Mouse (Mus musculus): ENCODE results near the gene Vmn1r174. TPM values are rescaled to one million over a fixed set of nuclear protein-coding genes. Genes with fewer than 3 reads are reported as not detected.
"Not testable (repeated sequence)": the region's sequence is repeated elsewhere in the genome, so short reads cannot be mapped to it uniquely, and the experiment has no call there.

Gene Vmn1r174
- polyA plus RNA-seq (2015; fragmentation: Nextera tagmentation; extraction: Ambion mirVana), result not detected in 2 replicates

GRCm38 (mm10) chr7:23751970-23752369, at the start of gene Vmn1r174:
Gene Vmn1r174, plus strand, starts transcription at chr7:23752270.
- DNase-seq; H3K4me1 ChIP-seq (ENCODE audit: insufficient read depth); ATAC-seq; H3K9me3 ChIP-seq (ENCODE audit: low read length); H3K4me3 ChIP-seq (ENCODE audit: low read depth, low read length); H3K27me3 ChIP-seq (ENCODE audit: insufficient read depth, low read length); H3K4me2 ChIP-seq (ENCODE audit: low read depth, low read length); H3K36me3 ChIP-seq (replicated peaks; ENCODE audit: insufficient read depth, low read length); H3K9ac ChIP-seq (replicated peaks); H3K27ac ChIP-seq (ENCODE audit: low read depth): not testable (repeated sequence)
- 40% methylated on average over 1 of the region's 1 CpGs for WGBS (ENCODE audit: insufficient replicate concordance)

- Histone ChIP-seq H3K4me1 (ENCODE audit: insufficient read depth) (no peaks in the 10 kb centered on the region), H3K27me3 (ENCODE audit: insufficient read depth, low read length) (no peaks in the 10 kb centered on the region), H3K9me3 (ENCODE audit: low read length) (no peaks in the 10 kb centered on the region), H3K4me2 (ENCODE audit: low read depth, low read length) (no peak overlapping the region), H3K4me3 (ENCODE audit: low read depth, low read length) (no peak overlapping the region), H3K27ac (ENCODE audit: low read depth) (no peak overlapping the region), H3K9ac (replicated peaks) (no peak overlapping the region), H3K36me3 (replicated peaks; ENCODE audit: insufficient read depth, low read length) (no peaks in the 10 kb centered on the region)
- WGBS (ENCODE audit: insufficient replicate concordance), result 77% methylated on average over 6 of the region's 6 CpGs
- DNase-seq (no peak), ATAC-seq (no peak)
- TF ChIP-seq EP300 (IDR thresholded peaks at IDR 0.05; ENCODE audit: low read depth), result no peak
- TF ChIP-seq CTCF (IDR thresholded peaks at IDR 0.05; ENCODE audit: low read depth), result no peak
Measured at GRCm38 (mm10) chr7:23784526-23784925, 32.5 kb downstream of the Vmn1r174 start.

DNA sequence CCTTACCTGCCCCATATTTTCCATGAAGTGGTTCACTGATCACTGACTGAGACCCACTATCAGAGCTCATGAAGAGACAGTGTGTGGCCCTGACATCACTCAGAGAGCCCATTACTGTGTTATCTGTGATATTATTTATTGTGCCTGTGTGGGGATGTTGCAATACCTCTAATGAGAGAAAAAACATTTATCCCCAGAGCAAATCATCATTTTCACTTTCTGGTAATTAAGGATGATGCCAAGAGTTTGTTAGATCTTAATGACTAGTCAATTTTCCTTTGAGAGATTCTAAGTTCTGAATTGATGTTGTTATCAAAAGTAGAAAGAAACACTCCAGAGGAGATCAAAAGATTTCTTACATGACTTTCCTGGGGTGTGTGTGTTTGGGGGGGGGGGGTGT, 58.5 kb downstream of the Vmn1r174 start, which contains the start of gene Vmn1r175:
TSS of gene Vmn1r175 (minus strand) at position 101 of the 400 bp plus-strand sequence.
- not testable (repeated sequence) for ATAC-seq; H3K36me3 ChIP-seq (replicated peaks; ENCODE audit: insufficient read depth, low read length); DNase-seq; H3K4me1 ChIP-seq (ENCODE audit: insufficient read depth); H3K27ac ChIP-seq (ENCODE audit: low read depth); H3K9me3 ChIP-seq (ENCODE audit: low read length); H3K9ac ChIP-seq (replicated peaks); H3K4me2 ChIP-seq (ENCODE audit: low read depth, low read length); H3K4me3 ChIP-seq (ENCODE audit: low read depth, low read length); H3K27me3 ChIP-seq (ENCODE audit: insufficient read depth, low read length)

Other genes starting within 250 kb of the Vmn1r174 start
- not detected in 2 replicates for gene Vmn1r167, start 245.1 kb upstream of the Vmn1r174 start, polyA plus RNA-seq (2015; fragmentation: Nextera tagmentation; extraction: Ambion mirVana)
- not detected in 2 replicates for gene Vmn1r168, start 212.5 kb upstream of the Vmn1r174 start, polyA plus RNA-seq (2015; fragmentation: Nextera tagmentation; extraction: Ambion mirVana)
- not detected in 2 replicates for gene Vmn1r169, start 176.7 kb upstream of the Vmn1r174 start, polyA plus RNA-seq (2015; fragmentation: Nextera tagmentation; extraction: Ambion mirVana)
- gene Vmn1r170, start 146.1 kb upstream of the Vmn1r174 start, polyA plus RNA-seq (2015; fragmentation: Nextera tagmentation; extraction: Ambion mirVana), result not detected in 2 replicates
- not detected in 2 replicates for gene Vmn1r171, start 121.5 kb upstream of the Vmn1r174 start, polyA plus RNA-seq (2015; fragmentation: Nextera tagmentation; extraction: Ambion mirVana)
- not detected in 2 replicates for gene Vmn1r172, start 94.0 kb upstream of the Vmn1r174 start, polyA plus RNA-seq (2015; fragmentation: Nextera tagmentation; extraction: Ambion mirVana)
- not detected in 2 replicates for gene Vmn1r173, start 51.6 kb upstream of the Vmn1r174 start, polyA plus RNA-seq (2015; fragmentation: Nextera tagmentation; extraction: Ambion mirVana)
- gene Vmn1r175, start 58.4 kb downstream of the Vmn1r174 start, polyA plus RNA-seq (2015; fragmentation: Nextera tagmentation; extraction: Ambion mirVana), result not detected in 2 replicates
- gene Vmn1r176, start 85.1 kb downstream of the Vmn1r174 start, polyA plus RNA-seq (2015; fragmentation: Nextera tagmentation; extraction: Ambion mirVana), result not detected in 2 replicates
- not detected in 2 replicates for gene Vmn1r177, start 114.2 kb downstream of the Vmn1r174 start, polyA plus RNA-seq (2015; fragmentation: Nextera tagmentation; extraction: Ambion mirVana)
- not detected in 2 replicates for gene Vmn1r178, start 139.7 kb downstream of the Vmn1r174 start, polyA plus RNA-seq (2015; fragmentation: Nextera tagmentation; extraction: Ambion mirVana)
- gene Vmn1r179, start 174.7 kb downstream of the Vmn1r174 start, polyA plus RNA-seq (2015; fragmentation: Nextera tagmentation; extraction: Ambion mirVana), result not detected in 2 replicates
- not detected in 2 replicates for gene Vmn1r180, start 198.4 kb downstream of the Vmn1r174 start, polyA plus RNA-seq (2015; fragmentation: Nextera tagmentation; extraction: Ambion mirVana)
- not detected in 2 replicates for gene Vmn1r181, start 222.3 kb downstream of the Vmn1r174 start, polyA plus RNA-seq (2015; fragmentation: Nextera tagmentation; extraction: Ambion mirVana)
- not detected in 2 replicates for gene V1rd19, start 249.4 kb downstream of the Vmn1r174 start, polyA plus RNA-seq (2015; fragmentation: Nextera tagmentation; extraction: Ambion mirVana)

Data from liver, postnatal 0 days (tissue).